Mouse (Mus musculus): ENCODE measurements at regions not wholly inside any gene's neighbourhood (a gene's known extent, or its start where the extent isn't known, plus 50 kb on each side); places are given as distances from the start of the nearest gene placed in this dataset.

DNA sequence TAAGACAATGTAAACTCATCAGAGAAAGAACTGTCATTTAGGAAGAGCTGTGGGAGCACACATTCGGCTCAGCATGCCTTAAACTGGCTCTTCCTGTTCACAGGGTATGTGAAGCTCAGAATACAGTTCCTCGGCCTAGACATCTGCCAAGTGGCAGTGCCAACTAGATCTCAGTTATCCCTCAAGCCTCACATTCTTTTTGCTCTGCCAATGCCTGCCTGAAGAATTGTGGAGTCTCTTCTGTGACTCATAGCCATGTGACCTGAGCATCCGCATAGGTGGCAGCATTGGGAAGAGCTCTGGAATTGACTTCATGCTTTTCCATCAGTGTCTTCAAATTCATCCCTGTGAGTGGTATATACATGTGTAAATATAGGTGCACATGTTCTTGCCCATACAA, 59.7 kb downstream of the Prlhr start:
- no peaks in the 10 kb centered on the region for H3K27me3 ChIP-seq (ENCODE audit: control insufficient read depth, insufficient read depth, low read length)
- no peaks in the 10 kb centered on the region for H3K9me3 ChIP-seq (ENCODE audit: control insufficient read depth, low read length)
- H3K4me3 ChIP-seq (ENCODE audit: low read depth, low read length) = no peak overlapping the region
- DNase-seq (ENCODE audit: low spot score) = no peak
- H3K4me1 ChIP-seq (ENCODE audit: control insufficient read depth, insufficient read depth, low read length) = no peaks in the 10 kb centered on the region
- no peak overlapping the region for H3K4me2 ChIP-seq (ENCODE audit: low read depth, severe bottlenecking)
- no peaks in the 10 kb centered on the region for H3K36me3 ChIP-seq (ENCODE audit: control insufficient read depth, insufficient read depth, low read length)
- no peak for ATAC-seq (ENCODE audit: insufficient number of reproducible peaks, low FRiP score, low TSS enrichment, low read depth)
- no peak overlapping the region for H3K9ac ChIP-seq (ENCODE audit: low read length)
- 89% methylated on average over 3 of the region's 3 CpGs for WGBS
- H3K27ac ChIP-seq (replicated peaks; ENCODE audit: low read depth, low read length) = no peak overlapping the region

DNA sequence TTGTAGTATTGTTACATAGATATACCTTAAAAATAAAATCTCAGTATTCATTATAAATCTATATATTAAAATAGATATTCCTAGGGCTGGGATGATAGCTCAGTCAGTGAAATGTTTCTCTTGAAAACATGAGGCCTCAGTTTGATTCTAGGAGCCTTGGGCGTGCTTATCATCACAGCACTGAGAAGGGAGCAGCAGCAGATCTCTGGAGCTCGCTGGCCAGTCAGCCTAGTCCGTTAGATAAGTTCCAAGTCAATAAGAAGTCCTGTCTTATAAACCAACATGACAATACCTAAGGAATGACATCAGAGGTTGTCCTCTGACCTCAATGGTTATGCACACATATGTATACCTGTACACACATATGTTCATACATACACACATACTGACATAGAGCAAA, 68.7 kb downstream of the Prlhr start:
- Histone ChIP-seq H3K9me3 (ENCODE audit: control insufficient read depth, low read length) (no peaks in the 10 kb centered on the region), H3K4me2 (ENCODE audit: low read depth, severe bottlenecking) (no peak overlapping the region), H3K27ac (replicated peaks; ENCODE audit: low read depth, low read length) (no peak overlapping the region), H3K9ac (ENCODE audit: low read length) (no peak overlapping the region), H3K36me3 (ENCODE audit: control insufficient read depth, insufficient read depth, low read length) (no peaks in the 10 kb centered on the region), H3K4me3 (ENCODE audit: low read depth, low read length) (no peak overlapping the region), H3K27me3 (ENCODE audit: control insufficient read depth, insufficient read depth, low read length) (no peaks in the 10 kb centered on the region), H3K4me1 (ENCODE audit: control insufficient read depth, insufficient read depth, low read length) (no peaks in the 10 kb centered on the region)
- WGBS = 80% methylated on average over 3 of the region's 3 CpGs
- ATAC-seq (ENCODE audit: insufficient number of reproducible peaks, low FRiP score, low TSS enrichment, low read depth) (no peak), DNase-seq (ENCODE audit: low spot score) (no peak)

DNA sequence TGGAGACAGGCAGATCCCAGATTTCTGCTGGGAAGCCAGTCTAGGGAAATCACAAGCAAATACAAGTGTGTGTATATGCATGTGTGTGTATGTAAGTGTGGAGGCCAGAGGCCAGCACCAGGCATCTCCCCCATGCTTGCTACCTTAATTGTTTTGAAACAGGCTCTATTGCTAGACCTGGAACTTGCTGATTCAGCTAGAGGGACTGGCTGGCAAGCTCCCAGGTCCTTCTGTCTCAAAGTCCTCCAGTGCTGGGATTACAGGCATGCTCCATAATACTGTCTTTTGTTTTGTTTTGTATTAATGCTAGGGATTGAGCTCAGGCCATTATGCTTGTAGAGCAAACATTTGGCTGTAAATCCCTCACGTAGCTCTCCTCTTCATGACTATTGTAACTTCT, 70.4 kb downstream of the Prlhr start:
- ATAC-seq (ENCODE audit: insufficient number of reproducible peaks, low FRiP score, low TSS enrichment, low read depth) = no peak
- Histone ChIP-seq H3K4me3 (ENCODE audit: low read depth, low read length) (no peak overlapping the region), H3K4me2 (ENCODE audit: low read depth, severe bottlenecking) (no peak overlapping the region), H3K27me3 (ENCODE audit: control insufficient read depth, insufficient read depth, low read length) (no peaks in the 10 kb centered on the region), H3K36me3 (ENCODE audit: control insufficient read depth, insufficient read depth, low read length) (no peaks in the 10 kb centered on the region), H3K4me1 (ENCODE audit: control insufficient read depth, insufficient read depth, low read length) (no peaks in the 10 kb centered on the region), H3K9ac (ENCODE audit: low read length) (no peak overlapping the region), H3K9me3 (ENCODE audit: control insufficient read depth, low read length) (no peaks in the 10 kb centered on the region), H3K27ac (replicated peaks; ENCODE audit: low read depth, low read length) (no peak overlapping the region)
- WGBS = 90% methylated on average over 1 of the region's 1 CpGs
- no peak for DNase-seq (ENCODE audit: low spot score)

DNA sequence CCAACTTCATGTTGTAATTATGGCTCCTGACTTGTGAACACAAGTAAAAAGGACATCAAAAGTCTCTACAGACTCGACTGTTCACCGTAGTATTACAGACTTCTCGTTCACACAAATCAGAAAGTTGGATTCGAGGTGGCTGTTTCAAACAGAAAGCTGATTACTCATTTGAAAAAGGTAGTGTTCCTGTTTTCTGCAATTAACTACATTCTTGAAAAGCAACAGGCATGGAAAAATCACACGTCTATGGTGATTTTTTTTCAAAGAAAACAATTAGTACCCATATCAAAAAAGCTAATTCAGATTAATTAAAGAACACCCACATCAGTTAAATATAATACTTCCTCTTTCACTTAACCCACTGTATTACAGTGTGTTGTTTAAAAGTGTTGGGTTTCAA, 71.5 kb downstream of the Prlhr start:
- WGBS = 66% methylated on average over 5 of the region's 5 CpGs
- Histone ChIP-seq H3K4me2 (ENCODE audit: low read depth, severe bottlenecking) (no peak overlapping the region), H3K9me3 (ENCODE audit: control insufficient read depth, low read length) (no peaks in the 10 kb centered on the region), H3K27me3 (ENCODE audit: control insufficient read depth, insufficient read depth, low read length) (no peaks in the 10 kb centered on the region), H3K4me1 (ENCODE audit: control insufficient read depth, insufficient read depth, low read length) (no peaks in the 10 kb centered on the region), H3K27ac (replicated peaks; ENCODE audit: low read depth, low read length) (no peak overlapping the region), H3K36me3 (ENCODE audit: control insufficient read depth, insufficient read depth, low read length) (no peaks in the 10 kb centered on the region), H3K4me3 (ENCODE audit: low read depth, low read length) (no peak overlapping the region), H3K9ac (ENCODE audit: low read length) (no peak overlapping the region)
- ATAC-seq (ENCODE audit: insufficient number of reproducible peaks, low FRiP score, low TSS enrichment, low read depth) = no peak
- DNase-seq (ENCODE audit: low spot score) = no peak

DNA sequence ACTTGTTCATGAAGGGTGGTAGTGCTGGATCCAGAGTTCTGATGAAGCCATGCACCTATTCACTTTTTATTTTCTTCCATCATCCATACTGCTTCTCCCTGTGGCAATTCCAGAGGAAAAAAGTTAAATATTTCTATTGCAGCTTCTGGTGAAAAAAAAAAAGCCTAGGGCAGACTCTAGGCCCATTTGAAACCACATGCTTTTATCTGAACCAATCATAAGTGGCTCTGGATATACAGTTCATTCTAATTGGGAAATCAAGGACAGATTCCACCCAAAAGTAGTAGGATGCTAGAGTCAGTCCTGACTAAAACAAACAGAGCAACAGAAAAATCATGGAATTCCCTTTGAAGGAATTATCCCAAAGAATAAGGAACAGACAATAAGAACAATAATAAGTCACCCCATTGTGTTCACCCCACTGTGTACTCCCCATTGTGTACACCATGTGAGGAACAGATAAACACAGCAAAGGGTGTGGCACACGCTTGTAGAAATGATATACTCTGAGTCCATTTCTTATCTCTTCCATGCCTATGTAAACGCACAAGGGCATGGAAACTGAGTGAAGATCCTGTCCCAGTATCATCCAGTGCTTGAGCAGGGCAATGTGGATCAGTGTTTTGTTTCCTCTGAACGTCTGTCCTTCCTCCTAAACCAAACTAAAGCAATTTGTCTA, 81.4 kb downstream of the Prlhr start:
- ATAC-seq (ENCODE audit: insufficient number of reproducible peaks, low FRiP score, low TSS enrichment, low read depth) (no peak), DNase-seq (ENCODE audit: low spot score) (no peak)
- Histone ChIP-seq H3K9ac (ENCODE audit: low read length) (no peak overlapping the region), H3K27me3 (ENCODE audit: control insufficient read depth, insufficient read depth, low read length) (no peaks in the 10 kb centered on the region), H3K4me3 (ENCODE audit: low read depth, low read length) (no peak overlapping the region), H3K36me3 (ENCODE audit: control insufficient read depth, insufficient read depth, low read length) (no peaks in the 10 kb centered on the region), H3K27ac (replicated peaks; ENCODE audit: low read depth, low read length) (no peak overlapping the region), H3K4me2 (ENCODE audit: low read depth, severe bottlenecking) (no peak overlapping the region), H3K4me1 (ENCODE audit: control insufficient read depth, insufficient read depth, low read length) (0 out of 2 replicates have a peak, but pooled peaks cover 5% of the 10 kb centered on the region), H3K9me3 (ENCODE audit: control insufficient read depth, low read length) (no peaks in the 10 kb centered on the region)
- 73% methylated on average over 3 of the region's 3 CpGs for WGBS

DNA sequence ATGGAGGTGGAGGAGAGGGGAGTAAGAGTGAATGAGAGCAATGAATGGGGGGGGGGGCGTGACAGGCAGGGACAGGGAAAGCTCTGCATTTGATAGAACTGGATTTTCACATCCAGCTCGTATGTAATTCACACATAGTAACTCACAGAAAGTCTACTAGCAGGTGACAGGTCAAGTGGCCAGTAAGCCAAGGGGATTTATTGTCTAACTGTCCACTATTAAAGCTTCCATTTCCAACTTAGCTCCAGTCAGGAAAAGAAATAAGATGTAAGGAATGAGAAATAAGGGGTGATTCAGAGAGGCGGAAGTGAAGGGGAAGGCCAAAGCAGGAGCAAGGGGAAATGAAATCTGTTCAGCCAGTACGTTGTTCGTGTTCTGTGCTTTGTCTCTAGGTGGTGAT, 83.4 kb downstream of the Prlhr start:
- DNase-seq (ENCODE audit: low spot score) (peak; percentile 51), ATAC-seq (ENCODE audit: insufficient number of reproducible peaks, low FRiP score, low TSS enrichment, low read depth) (peak; percentile 39; the same call in 1 of the 2 replicates)
- H3K9ac ChIP-seq (ENCODE audit: low read length) = no peak overlapping the region
- H3K4me1 ChIP-seq (ENCODE audit: control insufficient read depth, insufficient read depth, low read length) = 0 out of 2 replicates have a peak, but pooled peaks cover 5% of the 10 kb centered on the region
- H3K27ac ChIP-seq (replicated peaks; ENCODE audit: low read depth, low read length) = no peak overlapping the region; the same call in 1 of the 2 replicates
- H3K27me3 ChIP-seq (ENCODE audit: control insufficient read depth, insufficient read depth, low read length) = no peaks in the 10 kb centered on the region
- WGBS = 33% methylated on average over 5 of the region's 5 CpGs
- H3K4me3 ChIP-seq (ENCODE audit: low read depth, low read length) = no peak overlapping the region
- H3K9me3 ChIP-seq (ENCODE audit: control insufficient read depth, low read length) = no peaks in the 10 kb centered on the region
- H3K4me2 ChIP-seq (ENCODE audit: low read depth, severe bottlenecking) = no peak overlapping the region
- no peaks in the 10 kb centered on the region for H3K36me3 ChIP-seq (ENCODE audit: control insufficient read depth, insufficient read depth, low read length)

DNA sequence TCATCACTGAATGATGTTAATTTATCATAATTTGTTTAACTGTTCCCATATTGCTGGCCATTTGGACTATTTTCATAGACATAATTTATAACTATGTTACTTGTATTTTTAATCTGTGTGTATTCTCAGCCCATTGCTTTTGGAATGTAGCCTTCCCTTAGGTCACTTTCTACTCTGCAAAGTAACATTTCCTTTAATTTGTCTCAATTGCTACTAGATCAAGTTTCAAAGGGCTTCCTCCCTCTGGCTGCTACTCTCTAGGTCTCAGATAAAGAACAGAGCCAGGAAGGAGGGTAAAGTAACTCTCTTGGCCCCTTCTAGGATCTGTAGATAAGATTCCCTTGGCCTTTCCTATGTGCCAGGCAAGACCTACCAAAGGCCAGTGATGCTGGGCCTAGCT, 85.4 kb downstream of the Prlhr start:
- Histone ChIP-seq H3K4me2 (ENCODE audit: low read depth, severe bottlenecking) (no peak overlapping the region), H3K27me3 (ENCODE audit: control insufficient read depth, insufficient read depth, low read length) (no peaks in the 10 kb centered on the region), H3K27ac (replicated peaks; ENCODE audit: low read depth, low read length) (no peak overlapping the region), H3K9ac (ENCODE audit: low read length) (no peak overlapping the region), H3K9me3 (ENCODE audit: control insufficient read depth, low read length) (no peaks in the 10 kb centered on the region), H3K4me3 (ENCODE audit: low read depth, low read length) (no peak overlapping the region), H3K36me3 (ENCODE audit: control insufficient read depth, insufficient read depth, low read length) (no peaks in the 10 kb centered on the region), H3K4me1 (ENCODE audit: control insufficient read depth, insufficient read depth, low read length) (0 out of 2 replicates have a peak, but pooled peaks cover 5% of the 10 kb centered on the region)
- no peak for DNase-seq (ENCODE audit: low spot score)
- ATAC-seq (ENCODE audit: insufficient number of reproducible peaks, low FRiP score, low TSS enrichment, low read depth) = no peak

DNA sequence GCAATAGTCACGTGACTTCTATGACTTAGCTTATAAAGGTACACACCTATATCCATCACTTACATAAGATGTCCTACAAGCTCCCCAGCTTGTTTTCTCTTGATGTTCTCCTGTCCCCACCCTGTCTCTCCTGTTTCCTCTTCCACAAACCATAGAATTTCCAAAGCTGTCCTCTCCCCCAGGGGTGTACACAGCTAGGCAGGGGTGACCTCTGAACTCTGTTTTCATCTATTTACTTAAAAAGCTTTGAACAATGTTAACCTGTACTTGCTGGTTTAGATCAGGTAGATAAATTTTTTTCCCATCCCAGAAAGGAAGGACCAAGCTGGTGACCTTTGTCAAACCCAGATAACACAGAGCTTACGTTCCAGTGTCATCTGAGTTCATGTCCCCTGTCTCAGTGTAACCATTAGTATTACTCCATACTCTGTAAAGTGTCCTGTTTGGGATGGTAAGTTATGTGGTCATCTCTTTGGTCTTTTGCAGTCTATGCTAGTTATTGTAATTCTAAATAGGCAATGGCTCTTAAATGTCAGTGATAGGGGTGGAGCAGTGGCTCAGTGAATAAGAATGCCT, 89.0 kb downstream of the Prlhr start:
- no peak overlapping the region for H3K27ac ChIP-seq (replicated peaks; ENCODE audit: low read depth, low read length)
- 87% methylated on average over 2 of the region's 2 CpGs for WGBS
- 0 out of 2 replicates have a peak, but pooled peaks cover 5% of the 10 kb centered on the region for H3K4me1 ChIP-seq (ENCODE audit: control insufficient read depth, insufficient read depth, low read length)

More for the DNA sequence above, 89.0 kb downstream of the Prlhr start:
- DNase-seq (ENCODE audit: low spot score) (no peak), ATAC-seq (ENCODE audit: insufficient number of reproducible peaks, low FRiP score, low TSS enrichment, low read depth) (no peak)
- H3K4me3 ChIP-seq (ENCODE audit: low read depth, low read length) = no peak overlapping the region
- no peaks in the 10 kb centered on the region for H3K36me3 ChIP-seq (ENCODE audit: control insufficient read depth, insufficient read depth, low read length)
- H3K4me2 ChIP-seq (ENCODE audit: low read depth, severe bottlenecking) = no peak overlapping the region
- H3K9ac ChIP-seq (ENCODE audit: low read length) = no peak overlapping the region
- H3K9me3 ChIP-seq (ENCODE audit: control insufficient read depth, low read length) = no peaks in the 10 kb centered on the region
- H3K27me3 ChIP-seq (ENCODE audit: control insufficient read depth, insufficient read depth, low read length) = no peaks in the 10 kb centered on the region
